Mouse (Mus musculus): ENCODE results near the gene D5Ertd579e.
"Not testable (repeated sequence)": the region's sequence is repeated elsewhere in the genome, so short reads cannot be mapped to it uniquely, and the experiment has no call there.

Gene D5Ertd579e

GRCm38 (mm10) chr5:36679918-36680598 is 15.8 kb downstream of the D5Ertd579e start:
- DNase-seq = no peak

- no peak for DNase-seq
These were observed 17.0 kb downstream of the D5Ertd579e start for GRCm38 (mm10) chr5:36678799-36679198.

- no peak for DNase-seq
These were observed 17.9 kb downstream of the D5Ertd579e start for GRCm38 (mm10) chr5:36677907-36678306.

DNA sequence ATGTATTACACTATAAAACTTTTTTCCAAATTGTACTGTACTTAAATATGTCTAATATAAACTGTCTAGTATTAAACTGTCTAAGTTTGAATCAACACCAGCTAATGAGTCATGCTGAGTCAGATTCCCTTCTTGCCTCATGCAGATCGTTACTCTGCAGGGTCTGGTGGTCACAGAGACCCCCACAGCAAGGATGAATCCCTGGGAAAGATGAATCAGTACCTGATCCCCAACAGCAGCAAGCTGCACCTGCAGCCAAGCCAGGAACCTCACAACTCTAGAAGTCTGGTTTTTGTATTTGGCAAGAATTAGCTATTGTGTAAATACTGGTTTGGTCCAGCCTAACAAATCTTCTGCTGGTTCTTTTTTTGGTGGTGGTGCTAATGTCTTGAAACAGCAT is 20.4 kb downstream of the D5Ertd579e start:
- no peak for DNase-seq

GRCm38 (mm10) chr5:36674658-36675433 is 21.0 kb downstream of the D5Ertd579e start:
- no peak for DNase-seq

DNA sequence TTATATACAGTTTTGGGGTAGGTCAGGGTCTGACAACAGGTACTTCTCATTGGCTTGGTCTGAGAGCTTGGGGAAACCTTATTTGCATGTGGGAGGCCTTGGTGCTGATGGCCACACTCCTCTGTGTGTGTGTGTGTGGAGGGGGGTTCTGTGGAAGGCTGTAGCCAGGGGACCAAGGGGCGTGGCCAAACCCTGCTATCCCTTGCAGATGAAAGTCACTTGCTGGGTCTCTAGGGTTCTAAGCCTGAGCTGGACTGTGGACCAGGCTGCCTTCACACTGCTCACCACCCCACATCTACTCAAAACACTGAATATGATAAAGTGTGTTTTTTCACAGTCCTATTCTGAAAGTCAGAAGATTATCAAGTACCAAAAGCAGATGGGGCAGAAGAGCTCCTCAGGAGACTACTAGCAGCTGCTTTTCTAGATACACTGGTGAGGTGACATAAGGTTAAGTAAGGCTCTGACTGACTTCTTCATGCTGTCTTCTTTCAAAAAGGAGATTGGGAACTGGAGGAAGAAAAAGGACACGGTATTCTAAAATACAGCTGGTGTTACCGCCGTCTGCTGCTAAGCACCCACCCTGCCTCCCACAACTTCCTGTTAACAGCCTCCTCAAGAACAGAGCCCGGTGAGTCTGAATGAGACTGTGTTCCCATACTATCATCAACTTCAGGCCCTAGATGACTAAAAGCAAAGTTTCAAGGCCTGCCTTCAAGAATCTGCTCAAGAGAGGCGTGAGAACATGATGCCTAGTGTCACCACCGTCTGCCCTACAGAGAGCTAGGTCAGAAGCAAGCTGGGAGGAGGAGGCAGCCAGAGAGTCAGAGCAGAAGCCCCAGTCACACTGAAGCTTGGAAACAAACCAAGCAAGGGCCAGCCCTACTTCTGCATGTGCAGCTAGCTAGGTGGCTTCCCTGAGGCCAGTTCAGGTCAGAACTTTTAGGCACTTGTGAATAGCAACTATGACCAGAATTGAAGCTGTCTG is 26.5 kb downstream of the D5Ertd579e start:
- no peak for DNase-seq

- no peak for DNase-seq
These were observed 27.3 kb downstream of the D5Ertd579e start for GRCm38 (mm10) chr5:36668572-36668971.

- DNase-seq = not testable (repeated sequence)
These were observed 27.8 kb downstream of the D5Ertd579e start for GRCm38 (mm10) chr5:36667986-36668385.

GRCm38 (mm10) chr5:36667165-36667564 is 28.7 kb downstream of the D5Ertd579e start:
- DNase-seq = no peak

DNA sequence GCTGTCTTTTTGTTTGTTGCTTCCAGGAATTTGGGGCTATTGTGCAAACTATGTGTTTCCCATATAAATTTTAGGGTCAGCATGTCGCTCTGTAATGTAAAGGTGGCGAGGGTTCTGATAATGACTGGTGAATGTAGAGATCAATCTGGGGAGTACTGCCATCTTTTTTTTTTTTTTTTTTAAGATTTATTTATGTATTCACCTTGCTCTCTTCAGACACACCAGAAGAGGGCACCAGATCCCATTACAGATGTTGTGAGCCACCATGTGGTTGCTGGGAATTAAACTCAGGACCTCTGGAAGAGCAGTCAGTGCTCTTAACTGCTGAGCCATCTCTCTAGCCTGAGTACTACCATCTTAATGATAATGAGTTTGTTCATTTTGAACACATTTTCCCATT is 29.1 kb downstream of the D5Ertd579e start:
- not testable (repeated sequence) for DNase-seq

DNA sequence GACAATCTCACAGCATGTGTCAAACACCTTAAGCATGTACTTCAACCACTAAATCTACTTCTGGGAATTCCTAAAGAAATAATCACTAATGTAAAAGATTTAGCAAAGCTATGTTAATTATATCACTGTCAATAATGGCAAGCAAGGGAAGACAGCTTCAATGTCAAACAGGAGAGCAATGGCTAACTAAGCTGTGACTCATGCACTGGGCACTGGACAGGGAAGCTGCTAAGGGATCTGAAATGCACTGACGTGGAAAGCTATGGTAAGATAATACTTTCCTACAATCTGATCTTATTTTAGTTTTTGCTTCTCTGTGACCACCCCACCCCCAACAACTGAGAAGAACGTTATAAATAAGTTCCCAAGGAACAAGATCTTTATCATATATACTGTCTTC is 32.5 kb downstream of the D5Ertd579e start:
- no peak for DNase-seq

- not testable (repeated sequence) for DNase-seq
These were observed 34.7 kb downstream of the D5Ertd579e start for GRCm38 (mm10) chr5:36660977-36661760.

- DNase-seq = no peak
These were observed 70.2 kb downstream of the D5Ertd579e start for GRCm38 (mm10) chr5:36625612-36626011.

- no peak for DNase-seq
These were observed 72.2 kb downstream of the D5Ertd579e start for GRCm38 (mm10) chr5:36623670-36624069.

DNA sequence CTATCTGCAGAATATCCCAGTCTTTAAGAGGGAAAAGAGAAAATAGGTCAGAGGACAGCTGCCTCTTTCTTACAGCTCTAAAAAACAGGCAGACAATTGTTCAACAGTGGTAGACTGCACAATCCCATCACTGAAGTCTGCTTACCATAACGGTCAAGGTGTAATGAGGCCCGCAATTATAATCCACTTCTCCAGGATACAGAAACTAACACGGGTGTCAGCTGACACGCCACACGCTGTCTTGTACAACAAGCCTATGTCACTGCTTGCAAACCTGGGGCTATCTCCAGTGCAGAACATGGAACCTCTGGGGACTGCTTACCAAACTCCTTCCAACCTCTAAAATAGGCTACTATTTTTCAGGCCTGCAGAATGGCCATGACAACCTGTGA is 74.8 kb downstream of the D5Ertd579e start:
- no peak for DNase-seq

GRCm38 (mm10) chr5:36620409-36621057 is 75.3 kb downstream of the D5Ertd579e start:
- no peak for DNase-seq

- no peak for DNase-seq
These were observed 76.9 kb downstream of the D5Ertd579e start for GRCm38 (mm10) chr5:36618890-36619289.

- DNase-seq = no peak
These were observed 77.5 kb downstream of the D5Ertd579e start for GRCm38 (mm10) chr5:36618356-36618755.

DNA sequence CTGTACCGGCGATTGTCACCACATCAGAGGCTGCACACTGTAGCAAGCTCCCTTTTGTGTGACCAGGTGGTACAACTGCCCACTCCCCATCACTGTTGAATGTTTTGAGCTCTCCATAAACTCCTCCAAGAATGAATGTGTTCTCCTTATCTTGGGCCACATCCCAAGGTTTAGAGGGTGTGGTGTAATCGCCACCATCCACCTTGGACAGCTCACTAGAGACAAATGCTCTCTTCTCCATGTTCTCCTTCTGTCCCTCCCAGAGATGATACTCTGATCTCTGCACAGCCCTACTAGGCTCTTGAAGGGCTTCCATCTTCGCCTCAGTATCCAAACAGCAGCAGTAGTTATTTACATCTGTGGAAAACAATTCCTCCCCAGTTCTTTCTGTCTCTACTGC is 81.7 kb downstream of the D5Ertd579e start:
- no peak for DNase-seq

DNA sequence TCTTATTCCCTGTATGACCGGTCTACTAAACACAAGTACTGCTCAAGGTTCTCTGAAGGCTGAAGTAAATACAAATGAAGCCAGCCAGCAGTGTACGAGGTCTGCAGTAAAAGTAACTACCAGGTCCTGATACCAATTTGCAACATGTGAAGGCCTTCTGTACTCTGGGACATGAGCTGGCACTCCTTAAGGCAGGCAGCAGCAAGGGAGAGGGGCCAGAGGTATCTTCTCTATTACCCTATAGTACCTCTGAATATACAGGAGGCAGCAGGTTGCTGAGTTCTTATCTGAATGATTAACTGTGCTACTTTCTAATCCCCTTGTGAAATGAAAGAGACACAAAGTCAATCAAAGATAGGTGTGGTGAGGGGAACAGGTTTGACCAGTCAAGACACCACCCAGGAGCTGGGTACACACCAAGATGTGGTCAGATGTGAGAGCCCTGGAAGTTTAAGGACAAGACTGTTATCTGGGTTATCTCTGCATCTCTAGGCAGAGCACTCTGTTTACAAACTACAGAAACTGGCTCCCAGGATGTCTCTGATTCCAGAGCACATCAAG is 86.8 kb downstream of the D5Ertd579e start:
- no peak for DNase-seq

DNA sequence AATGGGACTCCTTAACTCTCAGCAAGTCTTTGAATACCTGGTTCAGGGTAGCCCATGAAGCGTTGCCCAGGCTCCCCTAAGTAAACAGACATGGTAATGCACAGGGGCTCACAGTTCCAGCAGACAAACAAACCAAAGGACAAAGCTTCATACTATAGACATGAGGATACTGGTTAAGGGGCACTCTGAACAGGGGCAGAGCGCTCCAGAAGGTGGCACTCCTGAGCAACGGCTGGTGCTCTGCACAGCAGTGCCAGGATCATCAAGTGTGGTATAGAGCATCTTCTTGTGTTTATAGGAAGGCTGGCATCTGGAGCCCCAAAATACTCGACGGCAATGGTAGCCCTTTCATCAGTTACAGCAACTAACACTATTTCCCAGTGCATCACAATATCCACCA is 92.8 kb downstream of the D5Ertd579e start:
- DNase-seq = peak; percentile 70
